Mouse (Mus musculus): ENCODE measurements at regions not wholly inside any gene's neighbourhood (a gene's known extent, or its start where the extent isn't known, plus 50 kb on each side); places are given as distances from the start of the nearest gene placed in this dataset.

- no peak for DNase-seq (ENCODE audit: low spot score in 2 of 2)
Observed at GRCm38 (mm10) chr9:100404426-100404825, 82.2 kb downstream of the Il20rb start.

DNA sequence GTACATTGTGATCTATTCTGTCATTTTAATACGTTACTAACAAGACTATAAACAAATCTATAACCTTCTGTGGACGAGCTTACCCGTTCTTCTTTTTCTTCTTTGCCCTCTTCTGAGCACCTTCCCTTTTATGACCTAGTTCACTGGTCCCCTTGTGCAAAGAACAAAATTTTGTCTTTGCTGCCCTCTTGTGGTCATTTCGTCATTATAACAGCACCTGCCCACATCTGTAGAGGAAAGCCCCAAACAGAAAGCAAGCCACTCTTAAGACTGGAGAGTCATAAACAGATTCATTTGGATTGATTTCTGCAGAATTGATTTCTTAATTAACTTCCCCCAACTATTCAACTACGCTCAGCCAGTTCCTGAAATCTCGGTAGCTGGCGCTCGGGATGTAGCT lies 86.2 kb downstream of the Il20rb start:
- peak in 1 of 2 experiments; percentile 52 for DNase-seq (ENCODE audit: low spot score in 2 of 2)

GRCm38 (mm10) chr9:100396340-100396910 lies 90.2 kb downstream of the Il20rb start:
- no peak for DNase-seq (ENCODE audit: low spot score in 2 of 2)

DNA sequence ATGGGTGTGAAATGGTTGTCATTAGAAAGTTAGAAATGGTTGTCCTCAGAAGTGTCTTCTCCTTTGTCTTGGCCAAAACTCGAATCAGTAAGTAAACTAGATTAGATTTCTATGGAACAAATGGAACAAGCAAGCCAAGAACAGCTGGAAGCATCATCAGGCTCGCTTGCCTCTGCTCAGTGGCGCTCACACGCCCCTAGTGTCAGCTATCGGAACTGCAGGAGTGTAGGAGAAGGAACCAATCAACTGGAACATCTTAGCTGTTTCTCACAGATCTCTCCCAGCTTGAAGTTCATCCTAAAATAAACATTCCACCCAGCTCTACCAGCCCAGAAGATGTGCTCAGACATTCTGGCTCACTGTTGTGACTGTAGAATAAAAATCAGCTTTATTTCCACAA lies 90.9 kb downstream of the Il20rb start:
- DNase-seq (ENCODE audit: low spot score in 2 of 2): peak; percentile 66 to 80

GRCm38 (mm10) chr9:100394632-100395031 lies 92.0 kb downstream of the Il20rb start:
- no peak for DNase-seq (ENCODE audit: low spot score in 2 of 2)

DNA sequence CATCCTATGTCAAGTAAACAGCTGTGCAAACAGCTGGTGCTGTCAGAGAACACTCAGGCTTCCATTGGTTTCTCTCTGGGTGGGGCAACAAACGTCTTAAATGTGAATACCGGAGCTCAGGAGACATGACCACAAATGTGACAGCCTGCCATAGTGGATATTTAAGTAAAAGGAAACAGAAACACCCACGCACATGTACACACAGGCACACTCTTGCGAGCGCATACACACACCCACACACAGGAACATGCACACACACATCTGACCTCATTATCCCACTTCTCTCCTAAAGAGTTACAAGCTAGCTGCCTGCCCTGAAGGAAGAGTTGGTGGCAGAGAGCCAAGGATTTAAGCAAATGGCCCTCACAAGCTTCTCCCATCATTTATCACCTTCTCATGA lies 92.4 kb downstream of the Il20rb start:
- DNase-seq (ENCODE audit: low spot score in 2 of 2): no peak

GRCm38 (mm10) chr9:100392262-100392661 lies 94.3 kb downstream of the Il20rb start:
- DNase-seq (ENCODE audit: low spot score in 2 of 2): no peak

DNA sequence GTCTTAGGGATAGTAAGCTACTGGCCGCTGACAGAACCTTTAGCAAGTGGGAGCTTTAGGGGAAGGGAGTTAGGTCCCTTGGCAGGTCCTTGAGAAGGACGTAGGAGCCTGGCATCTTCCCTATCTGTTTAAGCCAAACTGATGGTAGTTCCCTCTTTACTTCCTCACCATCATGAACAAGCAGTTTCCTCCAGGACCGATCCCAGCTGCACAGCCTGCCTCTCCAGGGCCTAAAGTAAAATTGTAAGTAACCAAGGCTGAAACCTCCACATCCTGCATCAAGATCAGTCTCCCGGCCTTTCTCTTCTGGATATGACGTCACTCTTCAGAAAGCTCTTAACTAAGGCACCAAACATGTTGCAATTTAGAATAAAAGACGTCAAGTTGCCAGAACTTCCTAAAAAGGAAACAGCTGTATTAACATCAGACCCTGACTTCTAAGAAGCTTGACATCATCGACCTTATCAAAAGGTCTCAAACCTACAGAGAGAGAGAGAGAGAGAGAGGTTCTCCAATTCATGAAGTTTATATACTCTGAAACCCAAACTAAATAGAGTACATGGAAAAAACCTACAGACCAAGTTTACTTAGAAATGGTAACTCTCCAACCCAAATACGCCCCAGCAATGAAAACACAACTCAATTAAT lies 94.9 kb downstream of the Il20rb start:
- no peak for DNase-seq (ENCODE audit: low spot score in 2 of 2)

- DNase-seq (ENCODE audit: low spot score in 2 of 2): no peak
Observed at GRCm38 (mm10) chr9:100388393-100388792, 98.2 kb downstream of the Il20rb start.

- DNase-seq (ENCODE audit: low spot score in 2 of 2): no peak
Observed at GRCm38 (mm10) chr9:100387171-100387685, 99.4 kb downstream of the Il20rb start.

DNA sequence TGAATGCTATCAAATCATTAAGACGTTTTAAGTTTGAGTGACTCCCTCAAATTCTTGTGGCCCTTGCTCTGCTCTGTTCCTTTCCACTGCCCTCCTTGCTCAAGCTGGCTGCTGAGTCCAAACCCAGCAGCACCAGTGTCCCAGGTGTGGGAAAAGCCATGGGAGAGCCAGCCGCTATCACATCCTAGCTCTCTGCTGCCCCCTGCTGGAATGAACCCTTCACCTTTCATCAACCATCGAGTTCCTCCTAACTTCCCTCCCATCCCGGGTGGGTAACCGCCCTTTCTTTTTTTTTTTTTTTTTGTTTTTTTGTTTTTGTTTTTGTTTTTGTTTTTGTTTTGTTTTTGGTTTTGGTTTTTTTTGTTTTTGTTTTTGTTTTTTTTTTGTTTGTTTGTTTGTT lies 104.1 kb downstream of the Il20rb start:
- peak; percentile 26 to 64 for DNase-seq (ENCODE audit: low spot score in 2 of 2)

- no peak for DNase-seq (ENCODE audit: low spot score in 2 of 2)
Observed at GRCm38 (mm10) chr9:100369921-100370320, 116.7 kb downstream of the Il20rb start.

- no peak for DNase-seq (ENCODE audit: low spot score in 2 of 2)
Observed at GRCm38 (mm10) chr9:100366816-100367215, 119.8 kb downstream of the Il20rb start.

- DNase-seq (ENCODE audit: low spot score in 2 of 2): no peak
Observed at GRCm38 (mm10) chr9:100359934-100360716, 126.5 kb downstream of the Il20rb start.

DNA sequence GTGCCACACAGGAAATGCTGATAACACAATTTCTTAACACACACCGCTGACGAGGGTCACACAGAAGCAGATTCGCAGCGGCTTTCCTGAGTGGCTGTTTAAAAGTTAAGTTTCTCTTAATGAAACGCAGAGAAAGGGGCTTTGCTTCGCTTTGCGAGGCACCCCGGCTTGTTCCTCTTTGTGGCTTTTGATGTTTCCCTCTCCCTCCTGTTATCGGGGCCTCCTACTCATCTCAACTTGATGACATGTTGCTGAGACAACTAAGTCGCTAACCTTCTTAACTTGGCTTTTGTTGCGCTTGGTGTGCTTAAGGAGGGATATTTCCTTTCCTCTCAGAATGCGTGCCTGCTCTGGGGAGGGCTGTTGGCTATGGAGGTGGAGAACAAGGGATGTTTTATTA lies 129.0 kb downstream of the Il20rb start:
- DNase-seq (ENCODE audit: low spot score in 2 of 2): no peak

DNA sequence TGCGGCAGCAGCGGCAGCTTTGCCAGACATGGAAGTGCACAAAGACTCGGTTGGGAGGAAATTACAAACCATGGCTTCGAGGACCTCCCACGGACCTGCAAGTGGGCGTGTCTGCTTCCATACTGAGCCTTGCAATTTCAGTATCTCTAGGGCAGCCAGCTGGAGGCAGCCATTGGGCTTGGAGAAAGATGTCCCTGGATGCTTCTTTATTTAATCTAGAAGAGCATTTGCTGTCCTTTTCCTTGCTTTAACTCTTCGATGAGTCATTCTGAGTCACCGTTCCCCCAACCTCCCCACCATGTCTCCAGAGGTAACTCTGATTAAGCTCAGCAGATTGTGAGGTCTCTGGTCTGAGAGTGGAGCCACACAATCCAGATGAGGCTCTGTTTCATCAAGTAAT lies 145.8 kb downstream of the Il20rb start:
- DNase-seq (ENCODE audit: low spot score in 2 of 2): no peak

GRCm38 (mm10) chr9:100307765-100308164 lies 178.8 kb downstream of the Il20rb start:
- no peak for DNase-seq (ENCODE audit: low spot score in 2 of 2)

DNA sequence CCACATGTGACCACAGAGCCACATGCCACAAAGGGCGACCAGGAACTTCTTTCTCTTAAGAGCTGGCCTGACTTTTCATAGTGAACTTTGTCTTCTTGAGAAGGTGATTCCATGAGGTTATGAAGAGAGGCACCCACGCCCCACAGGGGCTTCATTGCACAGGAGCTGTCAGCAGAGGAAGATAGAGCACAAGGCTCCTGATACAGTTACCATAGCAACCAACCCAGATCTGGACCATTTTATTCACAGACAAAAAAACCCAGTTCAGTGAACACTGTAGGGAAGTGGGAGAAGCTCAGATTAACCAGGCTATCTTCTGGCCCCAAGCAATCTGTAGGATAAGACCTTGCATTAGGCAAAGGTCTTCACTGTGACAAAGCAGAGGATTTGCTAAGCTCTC lies 179.2 kb downstream of the Il20rb start:
- no peak for DNase-seq (ENCODE audit: low spot score in 2 of 2)

GRCm38 (mm10) chr9:100303762-100304161 lies 182.8 kb downstream of the Il20rb start:
- DNase-seq (ENCODE audit: low spot score in 2 of 2): no peak

DNA sequence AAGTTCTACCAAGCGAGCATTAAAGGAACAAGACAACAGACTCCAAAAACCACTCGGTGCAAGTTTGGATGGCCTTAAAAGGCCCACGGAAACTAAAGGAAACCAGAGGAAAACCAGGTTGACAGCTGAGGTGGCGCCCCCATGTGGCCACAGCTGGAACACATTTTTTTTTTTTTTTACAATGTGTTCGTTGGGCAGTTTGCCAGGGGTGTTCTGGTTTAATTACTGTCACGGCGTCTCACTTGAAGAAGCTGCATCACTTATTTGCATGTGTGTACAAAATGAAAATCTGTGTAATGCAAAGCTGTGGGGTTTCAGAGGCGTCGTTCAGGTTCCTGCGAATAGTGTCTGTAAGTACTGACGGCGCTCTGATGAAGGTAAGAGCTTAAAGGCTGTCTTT lies 185.0 kb downstream of the Il20rb start:
- peak; percentile 25 to 71 for DNase-seq (ENCODE audit: low spot score in 2 of 2)

DNA sequence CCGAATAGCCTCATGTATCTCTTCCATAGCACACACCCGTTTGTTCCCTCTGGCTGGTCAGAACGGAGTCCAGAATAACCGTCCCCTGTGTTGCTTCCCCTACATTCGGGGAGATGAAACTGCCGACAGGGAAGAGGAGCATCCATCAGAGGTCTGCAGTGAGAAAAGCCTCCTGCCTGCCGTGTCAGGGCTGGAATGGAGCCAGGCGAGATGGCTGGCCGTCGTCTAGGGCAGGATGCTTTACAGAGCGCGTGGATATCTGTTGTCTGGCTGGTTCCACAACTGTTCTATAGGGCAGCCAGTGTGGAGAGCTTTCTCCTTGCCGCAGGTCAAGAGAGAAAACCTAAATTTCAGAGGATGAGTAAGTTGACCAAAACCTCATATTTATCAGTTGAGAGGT lies 209.2 kb downstream of the Il20rb start:
- DNase-seq (ENCODE audit: low spot score in 2 of 2): peak in 1 of 2 experiments; percentile 12

- no peak for DNase-seq (ENCODE audit: low spot score in 2 of 2)
Observed at GRCm38 (mm10) chr9:100266528-100267387, 219.8 kb downstream of the Il20rb start.
